Mouse (Mus musculus): ENCODE data around the gene Scrn2.

Gene Scrn2

DNA sequence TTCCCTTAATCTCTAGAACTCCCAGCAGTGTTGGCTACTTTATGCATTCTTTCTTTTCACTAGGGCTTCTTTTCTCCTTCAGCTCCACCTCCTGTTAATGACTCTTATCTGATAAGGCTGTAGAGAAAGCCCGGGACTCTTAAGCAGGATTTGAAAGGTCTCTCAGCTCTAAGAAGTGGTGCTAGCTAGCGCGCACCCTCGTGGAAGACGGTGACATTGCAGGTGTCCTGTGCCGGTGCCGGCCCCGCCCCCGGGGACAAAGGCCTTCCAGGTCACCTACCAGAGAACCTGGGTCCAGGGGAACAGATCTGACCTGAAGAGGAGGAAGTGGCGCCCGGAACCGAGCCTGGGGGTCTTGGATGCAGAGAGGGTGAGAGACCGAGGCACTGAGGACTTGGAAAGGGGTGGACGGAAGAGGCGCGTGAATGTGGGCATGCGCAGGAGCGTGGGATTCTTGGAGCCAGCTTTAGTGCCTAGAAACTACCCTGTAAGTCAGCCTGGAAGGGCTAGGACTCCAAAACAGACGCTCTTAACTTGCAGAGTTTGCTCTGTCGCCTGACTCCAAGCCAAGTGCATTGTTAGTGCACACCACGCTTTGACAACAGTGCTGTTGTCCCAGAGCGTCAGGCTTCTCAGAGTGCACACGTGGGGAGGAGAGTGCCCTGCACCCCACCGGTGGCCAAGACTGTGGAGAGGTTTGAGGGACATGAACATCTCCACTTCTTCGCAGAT lies at the start of gene Scrn2:
Scrn2 (plus strand) TSS at position 253 of the 732 bp plus-strand sequence.
- peak; percentile 87 to 90 for DNase-seq

DNA sequence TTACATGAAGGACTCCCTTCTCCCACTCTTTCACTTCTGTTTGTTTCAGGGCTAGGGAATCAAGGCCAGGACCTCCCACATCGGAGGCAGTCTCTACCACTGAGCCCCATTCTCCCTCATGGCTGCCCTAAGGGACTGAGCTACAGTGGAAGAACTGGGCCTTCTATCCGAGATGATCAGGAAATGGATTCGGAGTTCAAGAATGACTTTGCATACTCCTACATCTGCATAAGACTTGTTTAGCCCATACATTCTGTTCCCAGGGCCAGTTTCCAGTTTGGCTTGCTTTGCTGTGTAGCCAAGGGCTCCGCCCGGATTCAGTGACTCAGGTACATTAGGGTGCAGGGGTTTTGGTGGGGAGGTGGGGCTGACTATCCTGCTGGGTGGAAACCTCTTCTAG lies 49.7 kb upstream of the Scrn2 start:
- no peak for DNase-seq

DNA sequence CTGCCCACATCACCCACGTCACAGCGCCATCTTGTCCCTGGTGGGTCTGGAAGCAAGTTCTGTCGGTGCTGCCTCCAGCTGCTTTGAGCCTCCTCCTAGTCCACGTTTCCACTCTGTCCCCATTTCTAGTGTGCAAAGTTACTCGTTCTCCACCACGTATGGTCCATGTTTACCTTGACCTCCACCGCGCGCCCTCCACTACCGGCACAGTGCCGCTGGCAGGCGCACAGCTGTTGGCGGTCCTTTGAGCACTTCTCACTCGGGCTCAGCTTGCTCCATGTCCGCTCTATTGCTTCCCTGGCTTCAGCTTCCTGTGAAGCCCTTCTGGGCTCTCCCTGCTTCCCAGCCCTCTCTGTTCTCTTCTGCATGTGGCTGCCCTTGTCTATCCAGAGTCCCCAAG lies 48.3 kb upstream of the Scrn2 start:
- DNase-seq = no peak

DNA sequence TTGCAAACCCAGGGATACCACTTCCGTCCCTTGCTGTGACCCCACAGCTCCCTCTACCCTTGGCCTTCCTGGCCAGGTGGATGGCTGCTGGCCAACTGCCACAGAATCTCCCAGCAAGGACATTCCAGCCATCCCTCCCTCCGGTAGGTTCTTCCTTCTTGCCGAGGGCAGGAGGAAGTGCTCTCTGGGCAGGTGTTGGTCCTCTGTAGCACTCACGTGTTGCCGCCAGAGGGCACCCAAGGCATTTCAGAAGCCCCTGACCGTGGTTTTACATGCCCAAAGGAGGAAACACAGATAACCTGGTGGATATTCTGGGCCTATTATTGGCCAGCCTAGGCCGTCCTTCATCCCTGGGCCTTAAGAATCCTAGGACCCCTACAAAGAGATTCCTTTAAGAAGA lies 47.4 kb upstream of the Scrn2 start:
- peak; percentile 83 to 88 for DNase-seq

DNA sequence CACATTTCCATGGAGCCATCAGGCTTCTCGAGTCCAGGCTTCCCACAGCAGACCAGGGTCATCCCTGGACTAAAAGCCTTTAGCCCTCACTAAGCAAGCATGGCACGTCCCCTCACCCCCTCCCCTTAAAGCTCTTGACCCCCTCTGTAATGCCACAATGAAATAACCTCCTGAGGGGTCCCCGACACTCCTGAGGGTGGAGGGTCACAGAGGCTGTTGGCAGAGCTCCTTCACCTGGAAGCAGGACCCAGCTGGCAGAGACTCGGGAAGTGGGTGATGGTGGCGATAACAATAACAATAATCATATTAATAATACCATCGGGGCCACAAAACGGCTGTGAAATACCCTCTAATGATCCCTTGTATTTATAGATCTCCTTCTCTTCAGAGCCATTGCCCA lies 46.9 kb upstream of the Scrn2 start, which contains the start of gene Sp2:
Sp2 (minus strand) TSS at position 101 of the 400 bp plus-strand sequence.
- DNase-seq = no peak

DNA sequence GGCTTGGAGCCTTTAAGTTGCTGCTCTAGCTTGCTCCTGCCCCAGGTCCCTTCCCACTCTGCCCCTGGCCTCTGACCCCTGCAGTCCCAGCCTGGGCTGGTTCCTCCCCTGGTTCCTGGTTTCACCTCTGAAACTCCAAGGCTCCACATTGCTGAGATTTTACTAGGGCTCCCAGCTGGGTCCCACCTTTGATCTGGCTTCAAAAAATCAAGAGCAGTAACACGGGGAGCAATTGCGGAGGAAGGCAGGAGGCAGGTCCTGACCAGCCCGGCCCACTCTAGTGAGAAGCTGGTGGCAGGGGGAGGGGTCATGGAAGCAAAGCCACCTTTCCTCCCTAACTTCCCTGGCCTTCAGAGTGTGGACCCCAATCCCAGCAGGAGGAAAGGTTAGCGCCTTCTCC lies 44.8 kb upstream of the Scrn2 start:
- no peak for DNase-seq

DNA sequence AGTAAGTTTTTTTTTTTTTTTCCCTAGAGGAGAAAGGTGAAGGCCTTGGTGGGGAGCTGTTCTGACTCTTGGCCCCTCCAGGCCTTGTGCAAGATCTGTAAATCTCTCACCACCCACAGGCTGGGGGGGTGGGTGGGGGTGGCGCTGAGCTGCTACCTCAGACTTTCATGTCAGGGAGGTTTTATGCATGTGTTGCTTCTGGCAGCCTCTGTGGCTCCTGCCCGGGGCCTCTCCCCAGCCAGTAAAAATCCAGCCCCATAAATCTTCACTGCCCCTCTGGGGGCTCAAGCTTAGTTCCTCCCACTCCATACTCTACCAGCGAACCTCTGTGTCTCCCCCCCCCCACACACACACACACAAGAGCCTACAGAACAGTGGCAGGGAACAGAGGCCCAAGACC lies 43.3 kb upstream of the Scrn2 start:
- no peak for DNase-seq

DNA sequence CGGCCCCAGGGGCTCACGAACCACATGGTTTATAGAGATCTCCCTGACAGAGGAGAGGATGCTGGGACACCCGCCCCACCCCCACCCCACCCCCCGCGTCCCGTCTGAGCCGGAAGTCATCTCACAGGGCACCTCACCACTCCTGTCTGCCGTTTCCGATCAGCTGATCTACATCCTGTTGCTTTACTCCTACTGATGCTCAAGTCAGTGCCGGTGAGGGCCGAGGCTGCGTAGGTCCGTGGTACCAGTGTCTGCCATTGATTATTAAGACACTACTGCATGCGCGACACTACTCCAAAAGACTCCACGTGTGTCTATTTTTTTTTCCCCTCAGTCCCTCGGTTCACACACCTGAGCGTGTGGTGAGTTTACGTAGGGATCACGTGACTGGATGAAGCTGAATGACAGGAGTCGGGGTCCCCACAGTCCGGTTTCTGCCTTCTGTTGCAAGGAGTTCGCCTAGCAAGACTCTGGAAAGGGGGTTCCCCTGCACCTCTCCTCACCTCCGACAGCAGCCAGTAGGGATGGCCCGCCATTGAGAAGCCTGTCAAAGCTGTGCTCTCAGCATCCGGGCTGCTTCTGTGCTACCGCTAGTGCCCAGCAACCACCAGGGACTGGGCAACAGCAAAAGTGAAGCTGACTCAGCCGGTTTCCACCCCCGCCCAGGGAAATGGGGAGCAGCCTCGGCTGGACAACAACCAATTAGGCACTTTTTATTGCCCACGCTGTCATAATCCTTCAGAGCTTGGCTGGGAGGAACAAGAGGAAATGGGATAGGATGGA lies 41.7 kb upstream of the Scrn2 start:
- no peak for DNase-seq

DNA sequence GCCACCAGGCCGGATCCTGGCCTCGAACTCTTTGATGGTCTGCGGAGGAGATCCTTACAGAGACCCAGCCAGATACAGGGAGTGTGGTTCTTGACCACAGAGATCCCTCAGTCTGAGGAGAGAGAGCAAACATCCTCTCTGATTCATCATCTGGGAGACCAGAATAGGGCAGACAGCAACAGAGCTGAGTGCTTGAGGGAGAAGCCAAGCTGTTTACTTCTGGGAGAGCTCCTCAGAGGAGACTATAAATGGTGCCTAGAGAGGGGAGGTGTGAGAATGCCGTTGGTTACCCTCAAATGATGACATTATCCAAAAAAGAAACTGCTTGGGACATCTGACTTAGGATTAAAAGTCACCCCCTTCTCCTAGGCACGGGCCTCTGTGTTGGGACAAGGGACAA lies 38.2 kb upstream of the Scrn2 start:
- DNase-seq = no peak

DNA sequence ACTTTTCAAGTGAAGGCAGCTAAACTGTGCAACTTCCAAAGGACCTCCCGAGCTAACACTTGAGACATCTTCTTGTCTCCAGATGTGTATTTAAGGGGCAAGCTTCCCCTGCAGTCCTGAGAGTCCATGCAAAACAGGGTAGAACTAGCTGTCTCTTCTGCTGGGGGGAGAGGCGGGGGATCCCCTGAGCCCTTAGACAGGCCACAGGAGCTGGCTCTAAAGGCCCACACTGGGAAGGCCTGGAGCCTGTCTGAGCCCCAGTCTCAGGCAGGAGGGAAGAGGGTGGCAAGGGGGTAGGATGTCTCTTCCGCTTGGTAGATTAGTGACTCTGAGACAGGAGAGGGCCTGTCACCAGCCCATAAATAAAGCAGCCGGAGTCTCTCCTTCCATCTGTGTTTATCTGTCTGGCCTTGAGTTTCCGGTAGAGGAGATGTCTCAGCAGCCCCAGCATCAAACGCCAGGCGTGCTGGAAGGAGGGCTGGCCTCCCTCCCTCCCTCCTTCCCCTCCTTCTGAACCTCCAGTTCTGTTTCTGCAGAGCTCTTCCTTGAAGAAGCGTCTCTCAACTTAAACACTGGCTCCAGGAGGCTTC lies 36.9 kb upstream of the Scrn2 start:
- peak; percentile 43 to 72 for DNase-seq

DNA sequence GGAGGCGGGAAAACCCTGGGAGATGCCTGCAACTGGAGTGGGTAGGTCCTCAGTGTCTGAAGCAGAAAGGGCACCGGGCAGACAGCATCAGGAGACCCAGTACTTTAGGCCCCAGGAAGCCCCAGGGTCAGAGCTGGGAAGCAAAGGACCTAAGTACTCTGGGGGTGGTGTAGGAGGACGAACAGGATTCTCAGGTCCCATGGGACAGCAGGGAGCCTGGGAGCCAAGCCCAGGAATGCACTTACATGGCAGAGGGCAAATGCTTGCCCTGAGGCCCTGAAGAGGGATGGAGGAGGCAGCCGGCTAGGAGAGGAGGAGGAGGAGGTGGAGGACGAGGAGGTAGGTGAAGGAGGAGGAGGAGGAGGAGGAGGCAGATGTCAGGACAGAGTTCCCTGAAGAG lies 34.7 kb upstream of the Scrn2 start:
- peak in 1 of 2 experiments; percentile 54 for DNase-seq

DNA sequence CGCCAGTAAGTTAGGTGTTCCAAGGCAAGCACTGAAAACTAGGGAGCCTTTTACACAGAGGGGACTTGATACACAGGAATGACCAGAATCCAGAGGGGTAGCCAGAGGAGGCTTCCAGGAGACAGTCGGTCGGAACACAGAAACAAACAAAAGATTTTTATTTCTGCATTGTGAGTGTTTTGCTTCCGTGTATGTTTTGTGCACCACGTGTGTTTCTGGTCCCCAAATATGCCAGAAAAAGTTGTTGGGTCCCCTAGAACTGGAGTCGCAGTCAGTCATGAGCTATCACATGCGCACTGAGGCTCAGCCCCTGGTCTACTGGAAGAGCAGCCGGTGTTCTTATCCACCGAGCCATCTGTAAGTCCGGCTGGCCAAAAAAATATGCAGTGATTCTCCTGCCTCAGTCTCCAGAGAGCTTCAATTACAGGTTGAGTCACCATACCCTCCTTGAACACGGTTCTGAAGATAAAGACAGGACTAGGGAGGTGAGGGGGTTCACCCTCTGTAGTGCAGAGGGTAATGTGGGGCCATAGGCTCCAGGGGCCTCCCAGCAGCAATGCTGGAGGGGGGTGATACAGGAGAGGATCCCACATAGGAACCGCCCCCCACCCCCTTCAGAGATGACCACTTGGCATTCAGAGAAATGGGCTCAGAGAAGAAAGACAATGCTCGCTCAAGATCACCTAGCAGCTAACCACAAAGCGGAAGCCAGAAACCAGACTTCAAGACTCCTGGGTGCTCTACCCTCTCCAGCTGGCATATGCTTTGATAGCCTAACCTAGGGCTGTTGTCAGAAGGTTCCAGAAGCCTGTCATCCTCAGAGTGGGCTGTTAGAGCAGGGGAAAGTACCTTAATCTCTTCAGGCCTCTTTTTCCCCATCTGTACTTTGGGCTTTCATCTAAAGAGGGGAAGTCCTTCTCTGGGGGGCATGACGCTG lies 33.6 kb upstream of the Scrn2 start:
- DNase-seq = no peak

DNA sequence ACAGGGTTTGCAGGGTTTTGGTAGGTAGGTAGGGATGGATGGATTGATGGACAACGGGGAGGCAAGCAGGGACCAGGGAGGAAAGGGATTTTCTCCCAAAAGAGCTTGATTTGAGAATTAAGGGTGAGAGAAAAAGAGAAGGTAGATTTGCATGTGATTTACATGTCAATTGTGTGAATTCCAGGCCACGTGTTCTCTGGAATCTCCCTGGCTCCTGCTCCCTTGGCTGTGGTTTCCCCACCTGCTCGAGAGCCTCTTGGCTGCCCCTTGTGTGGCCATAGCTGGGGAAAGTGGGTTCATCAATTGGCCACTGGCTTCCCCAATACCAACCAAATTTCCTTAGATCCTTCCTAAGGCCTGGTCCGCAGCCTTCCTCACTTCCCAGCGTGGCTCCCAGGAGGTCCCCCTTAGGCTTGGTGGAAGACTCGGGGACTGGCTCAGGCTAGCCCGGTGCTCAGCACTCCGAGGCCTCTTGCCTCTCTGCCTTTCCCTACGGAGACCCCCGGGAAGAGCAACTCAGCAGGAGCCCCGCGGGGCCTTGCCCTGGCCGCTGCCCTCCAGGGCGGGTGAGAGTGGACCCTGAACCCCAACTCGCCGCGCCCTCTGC lies 32.9 kb upstream of the Scrn2 start:
- DNase-seq = no peak

DNA sequence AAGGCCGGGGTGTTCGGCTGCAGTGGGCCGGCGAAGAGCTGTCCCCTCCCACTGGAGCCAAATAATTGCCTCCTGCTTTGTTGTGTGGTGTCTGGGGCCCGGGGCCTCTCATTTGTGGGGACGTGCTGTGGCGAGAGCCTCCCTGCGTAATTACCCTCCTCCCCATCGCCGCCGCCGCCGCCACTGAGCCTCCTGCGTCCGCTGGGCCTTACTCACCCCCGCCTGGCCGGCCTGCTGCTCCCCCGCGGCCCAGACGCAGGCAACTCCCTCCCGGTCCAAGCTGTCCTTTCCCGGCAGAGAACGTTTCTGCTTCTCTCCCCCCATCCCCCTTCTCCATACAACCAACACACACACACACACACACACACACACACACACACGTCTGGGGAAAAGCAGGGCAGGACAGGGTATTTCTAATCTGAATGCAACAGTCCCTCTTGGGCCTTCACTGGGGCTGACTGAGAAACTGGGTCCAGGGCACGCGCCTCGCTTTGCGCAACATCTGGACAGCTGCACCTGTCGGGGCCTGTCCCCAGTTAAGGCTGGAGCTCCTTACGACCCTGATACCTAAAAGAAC lies 32.3 kb upstream of the Scrn2 start:
- DNase-seq = peak; percentile 51 to 66

DNA sequence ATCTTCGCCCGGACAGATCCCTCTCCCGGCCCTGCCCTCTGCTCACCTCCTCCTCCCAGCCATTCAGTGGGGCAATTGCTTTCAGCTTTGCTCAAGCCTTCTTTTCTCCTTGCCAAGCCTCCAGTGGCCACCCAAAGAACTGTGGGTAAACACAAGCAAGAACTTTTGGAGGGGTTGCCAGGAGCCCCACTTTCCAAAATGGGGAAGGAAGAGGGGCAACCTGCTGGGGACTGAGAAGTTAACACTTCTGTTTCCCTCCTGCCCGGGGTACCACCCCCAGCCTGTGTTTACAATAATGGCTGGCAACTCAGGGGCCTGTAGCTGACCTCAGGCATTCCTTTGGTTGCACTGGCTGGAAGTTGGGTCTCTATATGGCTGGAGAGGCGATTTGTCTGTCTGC lies 26.6 kb upstream of the Scrn2 start:
- no peak for DNase-seq

DNA sequence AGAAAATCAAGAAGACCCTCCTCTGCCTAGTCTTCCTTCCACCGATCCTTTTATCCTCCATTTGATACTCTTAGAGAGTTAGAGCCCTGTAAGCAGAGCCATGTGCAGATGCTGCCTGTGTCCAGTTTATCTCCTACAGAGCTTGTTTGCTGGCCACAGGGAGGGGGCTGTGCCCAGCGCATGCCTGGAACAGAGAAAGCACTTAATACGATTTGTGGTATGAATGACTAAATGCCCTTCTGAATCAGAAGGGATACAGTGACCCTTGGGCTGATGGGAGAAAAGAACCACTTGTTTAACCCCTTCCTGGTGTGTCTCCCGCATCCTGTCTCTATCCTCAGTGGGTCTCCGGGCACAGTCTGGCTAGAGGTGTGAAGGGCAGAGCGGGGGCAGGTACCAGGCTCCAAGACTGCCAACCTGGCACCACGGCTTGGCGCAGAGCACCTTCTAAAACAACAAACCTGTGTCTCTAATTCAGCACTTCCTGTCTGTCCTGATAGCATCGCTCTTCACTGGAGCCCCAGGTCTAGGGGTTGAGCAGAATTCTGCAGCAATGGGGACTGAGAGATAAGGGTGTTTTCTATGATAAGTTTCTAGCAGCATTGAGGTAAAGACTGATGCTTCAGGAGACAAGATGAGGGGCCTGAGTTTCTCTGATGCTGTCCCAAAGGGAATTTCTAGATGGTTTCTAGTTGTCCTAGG lies 22.5 kb upstream of the Scrn2 start:
- no peak for DNase-seq

DNA sequence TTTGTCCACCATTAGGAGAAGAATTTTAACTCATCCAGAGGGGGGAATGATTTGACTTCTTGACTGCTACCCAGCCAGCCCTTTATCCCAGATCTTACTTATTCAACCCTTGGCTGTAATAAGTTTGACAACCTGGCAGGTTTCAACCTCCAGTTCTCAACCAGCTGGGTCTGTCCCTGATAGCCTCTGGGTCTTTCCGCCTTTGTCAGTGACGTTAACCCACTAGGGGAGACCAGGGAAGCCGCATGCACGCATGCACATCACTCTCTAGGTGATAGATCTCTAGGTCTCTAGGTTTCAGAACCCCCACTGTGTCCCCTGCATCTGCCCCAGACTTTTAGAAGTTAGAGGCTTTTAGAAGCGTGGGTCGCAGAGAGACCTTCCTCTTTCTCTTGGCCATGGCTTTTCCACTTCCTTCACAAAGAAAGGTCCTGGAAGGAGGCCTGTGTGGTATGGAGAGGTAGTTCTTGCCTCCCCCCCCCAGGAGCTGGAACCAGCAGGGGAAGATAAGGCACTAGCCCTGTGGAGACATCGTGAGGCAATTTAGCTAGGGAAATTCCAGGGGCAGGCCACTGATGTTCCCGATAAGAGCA lies 20.4 kb upstream of the Scrn2 start:
- DNase-seq = no peak

DNA sequence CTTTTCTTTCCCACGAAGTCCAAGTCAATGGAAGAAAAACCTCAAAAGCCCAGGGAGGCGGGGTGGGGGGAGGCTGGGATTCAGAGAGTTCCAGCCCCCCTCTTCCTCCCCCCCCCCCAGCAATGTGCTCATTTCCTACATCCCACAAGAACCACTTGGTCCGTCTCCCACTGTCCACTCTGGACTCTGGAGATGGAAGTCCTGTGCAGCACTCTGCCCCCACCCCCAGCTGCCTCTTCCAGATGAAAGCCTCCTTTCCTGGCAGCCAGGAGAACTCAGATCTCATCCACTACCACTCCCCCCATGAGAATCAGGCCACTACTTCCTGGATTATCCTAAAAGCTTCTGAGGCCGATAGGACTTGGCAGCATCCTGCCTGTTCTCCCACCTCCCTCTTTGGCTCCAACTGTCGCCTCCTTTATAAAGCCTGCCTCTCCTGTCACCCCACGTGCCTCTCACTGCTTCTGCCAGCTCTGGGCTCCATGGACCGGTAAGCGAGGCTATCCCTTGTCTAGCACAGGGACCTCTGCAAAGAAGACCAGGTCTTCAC lies 16.5 kb upstream of the Scrn2 start, which contains the start of gene Sp6:
Sp6 (plus strand) TSS at position 274 of the 550 bp plus-strand sequence.
- DNase-seq = peak; percentile 21 to 61

DNA sequence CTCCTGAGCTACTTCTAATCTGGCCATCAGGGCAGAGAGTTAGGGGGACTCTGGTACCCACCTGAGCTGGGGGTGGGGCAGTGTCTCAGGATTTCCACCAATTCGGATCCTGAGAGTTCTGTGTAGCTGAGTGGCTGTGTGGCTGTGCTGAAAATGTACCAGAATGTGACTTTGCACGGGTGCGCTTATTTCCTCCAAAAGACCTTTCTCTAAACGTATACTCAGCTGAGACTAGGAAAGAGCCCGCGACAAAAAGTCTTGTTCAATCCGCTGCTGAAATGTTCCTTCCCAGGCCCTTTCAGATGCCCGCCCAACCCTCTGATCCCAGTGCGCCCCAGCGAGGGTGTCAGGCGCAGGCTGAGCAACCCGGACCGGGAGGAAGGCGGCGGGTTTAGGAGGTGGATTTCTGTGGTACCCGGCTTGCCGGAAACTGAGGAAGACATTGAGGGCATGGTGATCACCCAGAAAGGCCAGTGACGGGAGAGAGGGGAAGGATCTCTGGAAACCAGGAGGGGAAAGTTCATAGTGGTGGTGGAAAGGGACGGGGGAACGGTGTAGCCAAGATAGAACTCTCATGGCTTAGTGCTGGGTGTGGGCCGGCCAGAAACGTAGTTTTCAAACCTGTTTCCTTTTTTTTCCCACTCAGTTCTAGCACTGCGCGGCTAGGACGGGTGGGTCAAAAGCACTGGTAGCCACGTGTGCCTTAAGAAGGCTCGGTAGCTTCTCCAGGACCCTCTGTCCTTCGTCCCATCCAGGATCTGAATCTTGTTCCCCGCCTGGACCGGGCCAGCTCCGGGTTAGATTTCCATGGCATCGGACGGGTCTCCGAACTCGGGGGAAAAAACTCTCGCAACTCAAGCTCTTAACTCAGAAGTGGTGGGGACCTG lies 11.8 kb upstream of the Scrn2 start:
- peak; percentile 36 to 41 for DNase-seq

All from lung, postnatal 4 days (tissue).